Mouse (Mus musculus) cortical plate, adult 2 months (tissue): ENCODE measurements at regions not wholly inside any gene's neighbourhood (a gene's known extent, or its start where the extent isn't known, plus 50 kb on each side); places are given as distances from the start of the nearest gene placed in this dataset.

Experiments
- H3K27ac ChIP-seq: fragments of 200-500 bp; 2 replicates; pipeline ENCODE4 v1.5.1; 2012; ENCODE audit warnings: low read length, control low read depth, inconsistent platforms; ENCODE audit not compliant: insufficient read depth
- H3K4me1 ChIP-seq: fragments of 200-500 bp; 2 replicates; pipeline ENCODE4 v1.6.1; 2011; ENCODE audit warnings: low read length; ENCODE audit not compliant: control insufficient read depth, insufficient read depth
- H3K4me3 ChIP-seq: fragments of 200-500 bp; 2 replicates; pipeline ENCODE4 v1.5.1; 2011; ENCODE audit warnings: mild to moderate bottlenecking, low read length, control low read depth; ENCODE audit not compliant: insufficient read depth
- CTCF ChIP-seq: fragments of 200-500 bp; IDR thresholded peaks from 2 replicates; pipeline ENCODE4 v1.5.1; 2011; ENCODE audit warnings: mild to moderate bottlenecking, control low read depth, low read length; ENCODE audit not compliant: insufficient read depth; ENCODE audit errors: extremely low read depth
- POLR2A ChIP-seq: fragments of 200-500 bp; IDR thresholded peaks from 2 replicates; pipeline ENCODE4 v1.6.1; 2011; ENCODE audit warnings: mild to moderate bottlenecking, low read length, control low read depth; ENCODE audit not compliant: insufficient read depth; ENCODE audit errors: extremely low read depth

DNA sequence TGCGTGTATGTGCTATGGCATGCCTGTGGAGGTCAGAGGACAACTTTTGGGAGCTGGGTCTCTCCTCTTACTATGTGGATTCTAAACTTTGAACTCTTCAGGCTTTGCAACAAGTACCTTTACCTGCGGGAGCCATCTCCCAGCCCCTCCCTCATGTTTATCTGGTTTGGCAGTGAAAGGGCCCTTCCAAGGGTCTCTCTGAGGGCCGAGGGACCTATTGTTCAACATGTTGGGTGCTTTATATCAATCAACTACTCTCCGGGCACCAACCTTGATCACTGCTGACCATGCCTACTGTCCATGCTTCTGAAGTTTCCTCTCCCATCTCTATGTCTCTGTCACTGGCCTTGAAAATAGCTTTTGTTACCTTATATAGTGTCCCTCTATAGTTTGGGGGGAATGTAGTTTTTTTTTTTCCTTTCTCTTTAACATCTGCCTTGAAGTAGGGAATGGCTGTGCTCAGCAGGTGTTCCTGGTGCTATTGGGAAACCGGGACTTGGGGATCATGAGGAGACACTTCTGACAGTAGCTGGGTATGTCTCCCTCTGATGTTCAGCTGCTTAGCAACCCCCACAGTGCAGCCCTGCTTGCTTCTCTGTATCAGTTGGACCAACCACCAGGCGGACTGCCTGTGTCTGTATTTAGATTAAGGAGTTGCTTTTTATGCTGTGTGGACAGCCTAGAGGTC, 120.2 kb upstream of the Fstl4 start:
- Histone ChIP-seq H3K27ac (no peak overlapping the region), H3K4me3 (no peak overlapping the region), H3K4me1 (no peaks in the 10 kb centered on the region; the same call in 1 of the 2 replicates)
- TF ChIP-seq POLR2A (no peak), CTCF (no peak)

DNA sequence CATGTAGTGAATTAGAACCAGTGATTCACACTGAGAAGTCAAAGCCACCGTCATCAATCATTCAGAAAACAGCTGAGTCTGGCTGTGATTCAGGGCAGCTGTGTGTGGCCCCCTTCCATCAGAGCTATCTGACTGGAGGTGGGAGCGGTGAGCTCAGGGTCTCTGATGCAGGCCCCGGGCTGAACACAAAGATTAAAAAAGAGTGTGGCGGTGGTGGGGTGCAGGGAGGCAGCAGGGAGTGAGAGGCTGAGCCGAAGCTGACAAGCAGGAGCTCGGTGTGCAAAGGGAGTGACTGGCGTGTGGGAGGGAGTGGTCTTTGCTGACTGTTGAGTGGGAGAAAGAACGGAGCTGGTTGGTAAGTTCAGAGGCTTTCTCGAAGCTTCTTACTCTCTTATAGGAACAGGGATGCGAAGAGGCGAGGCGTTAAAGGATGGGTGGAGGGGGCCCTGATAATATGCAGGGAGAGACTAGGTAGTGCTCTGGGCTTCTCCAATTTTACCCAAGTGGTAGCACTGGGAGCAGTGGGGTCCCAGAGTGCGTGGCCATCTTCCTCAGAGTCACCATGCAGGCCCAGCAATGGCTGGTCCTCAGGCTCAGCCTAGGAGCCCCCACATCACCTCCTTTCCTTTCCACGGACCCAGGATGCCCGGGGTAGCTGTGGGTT, 116.1 kb upstream of the Fstl4 start:
- no peaks in the 10 kb centered on the region; the same call in 1 of the 2 replicates for H3K4me1 ChIP-seq
- TF ChIP-seq POLR2A (no peak), CTCF (no peak)
- peak overlapping the region; percentile 45; the same call in 1 of the 2 replicates for H3K27ac ChIP-seq
- no peak overlapping the region for H3K4me3 ChIP-seq

DNA sequence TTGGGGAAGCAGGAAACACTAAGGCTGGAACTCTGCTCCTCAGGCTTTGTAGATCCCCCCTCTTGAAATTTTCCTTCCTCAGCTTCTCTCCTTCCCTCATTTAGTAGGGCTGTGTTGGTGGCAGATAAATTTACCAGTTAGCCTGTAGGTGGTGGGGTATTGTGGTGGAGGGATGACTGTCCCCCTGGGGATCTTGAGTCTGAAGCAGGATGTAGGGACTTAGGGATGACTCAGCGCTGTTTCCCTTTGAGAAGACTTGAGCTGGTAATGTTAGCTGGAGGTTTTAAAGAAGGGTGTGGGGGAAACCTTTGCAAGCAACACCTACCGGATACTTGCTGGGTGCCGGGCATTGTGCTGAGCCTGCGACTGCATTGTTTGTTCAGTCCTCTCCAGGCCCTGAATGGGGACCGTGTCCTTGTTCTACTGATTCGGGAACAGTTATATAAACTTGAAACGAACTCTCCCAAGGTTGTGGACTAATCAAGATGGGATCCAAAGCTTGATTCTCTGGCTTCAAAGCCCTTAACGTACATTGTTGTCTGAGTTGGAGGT, 115.5 kb upstream of the Fstl4 start:
- Histone ChIP-seq H3K4me3 (no peak overlapping the region), H3K4me1 (no peaks in the 10 kb centered on the region; the same call in 1 of the 2 replicates), H3K27ac (peak overlapping the region; percentile 45; the same call in 1 of the 2 replicates)
- TF ChIP-seq POLR2A (no peak), CTCF (no peak)

DNA sequence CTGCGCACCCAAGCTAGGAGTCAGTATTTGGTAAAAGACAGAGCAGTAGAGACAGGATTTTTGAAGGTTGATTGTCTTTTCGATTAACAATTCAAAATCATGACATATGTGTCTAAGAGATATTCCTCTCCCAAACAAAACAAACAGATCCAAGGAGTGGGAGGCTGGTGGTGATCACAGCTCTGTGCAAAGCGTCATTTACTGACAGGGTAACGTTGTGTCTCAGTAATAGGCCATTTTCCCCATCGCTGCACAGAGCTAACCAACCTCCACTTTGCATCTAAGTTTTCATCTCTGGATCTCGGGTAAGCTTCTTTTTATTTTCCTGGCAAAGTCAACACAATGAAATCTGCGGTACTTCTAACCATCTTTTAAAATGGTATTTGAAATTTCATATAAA, 109.8 kb upstream of the Fstl4 start:
- no peak for TF ChIP-seq POLR2A
- no peak for TF ChIP-seq CTCF
- Histone ChIP-seq H3K4me1 (no peaks in the 10 kb centered on the region; the same call in 1 of the 2 replicates), H3K4me3 (no peak overlapping the region), H3K27ac (no peak overlapping the region)

DNA sequence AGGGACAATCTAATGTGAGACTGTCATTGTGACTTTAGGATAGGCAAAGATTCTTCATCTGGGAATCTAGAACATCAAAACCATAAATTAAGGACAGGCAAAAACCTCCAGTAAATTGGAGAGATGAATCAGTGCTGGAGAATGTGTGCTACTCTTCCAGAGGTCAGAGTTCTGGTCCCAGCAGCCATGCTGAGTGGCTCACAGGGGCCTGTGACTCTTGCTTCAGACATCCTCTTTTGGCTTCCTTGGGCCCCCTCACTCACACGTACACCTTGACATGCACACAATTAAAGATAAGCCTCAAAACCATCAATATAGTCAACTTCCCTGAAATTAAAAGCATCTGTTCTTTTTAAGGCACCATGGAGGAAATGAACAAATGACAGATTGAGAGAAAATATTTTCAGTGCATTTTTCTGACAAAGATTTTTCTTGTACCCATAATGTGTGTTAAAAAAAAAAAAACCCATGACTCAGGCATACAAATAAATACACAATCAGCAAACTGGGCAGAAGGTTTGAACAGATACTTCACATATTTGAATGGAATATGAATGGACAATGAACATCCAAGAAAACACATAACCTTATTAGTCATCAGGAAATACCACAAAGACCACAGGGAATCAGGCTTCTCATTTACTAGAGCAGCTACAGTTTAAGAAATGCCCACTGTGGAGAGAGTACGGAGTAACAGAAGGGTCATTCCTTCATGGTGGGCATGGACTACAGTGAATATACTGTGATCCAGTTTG, 108.5 kb upstream of the Fstl4 start:
- no peak for TF ChIP-seq POLR2A
- Histone ChIP-seq H3K27ac (no peak overlapping the region), H3K4me3 (no peak overlapping the region), H3K4me1 (no peaks in the 10 kb centered on the region; the same call in 1 of the 2 replicates)

DNA sequence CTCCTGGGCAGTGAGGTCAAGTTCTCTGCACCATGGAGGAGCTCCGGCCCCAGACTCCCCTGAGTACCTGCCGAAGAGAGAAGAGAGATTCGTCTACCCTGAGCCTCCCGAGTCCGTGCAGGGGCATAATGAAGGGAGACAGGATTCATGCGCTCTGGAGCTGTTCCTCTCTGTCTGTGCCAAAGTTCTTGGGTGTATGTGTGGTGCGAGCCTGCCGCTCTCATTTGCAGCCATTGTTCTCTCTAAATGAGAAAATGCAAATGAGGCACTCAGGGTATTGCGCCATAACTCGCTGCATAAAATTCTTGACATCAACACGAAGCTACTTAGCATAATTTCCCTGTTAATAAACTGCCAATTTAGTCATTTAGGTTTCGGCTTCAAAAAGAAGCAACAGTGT, 103.2 kb upstream of the Fstl4 start:
- TF ChIP-seq POLR2A: no peak
- TF ChIP-seq CTCF: no peak
- Histone ChIP-seq H3K27ac (no peak overlapping the region), H3K4me1 (no peaks in the 10 kb centered on the region), H3K4me3 (no peak overlapping the region)

DNA sequence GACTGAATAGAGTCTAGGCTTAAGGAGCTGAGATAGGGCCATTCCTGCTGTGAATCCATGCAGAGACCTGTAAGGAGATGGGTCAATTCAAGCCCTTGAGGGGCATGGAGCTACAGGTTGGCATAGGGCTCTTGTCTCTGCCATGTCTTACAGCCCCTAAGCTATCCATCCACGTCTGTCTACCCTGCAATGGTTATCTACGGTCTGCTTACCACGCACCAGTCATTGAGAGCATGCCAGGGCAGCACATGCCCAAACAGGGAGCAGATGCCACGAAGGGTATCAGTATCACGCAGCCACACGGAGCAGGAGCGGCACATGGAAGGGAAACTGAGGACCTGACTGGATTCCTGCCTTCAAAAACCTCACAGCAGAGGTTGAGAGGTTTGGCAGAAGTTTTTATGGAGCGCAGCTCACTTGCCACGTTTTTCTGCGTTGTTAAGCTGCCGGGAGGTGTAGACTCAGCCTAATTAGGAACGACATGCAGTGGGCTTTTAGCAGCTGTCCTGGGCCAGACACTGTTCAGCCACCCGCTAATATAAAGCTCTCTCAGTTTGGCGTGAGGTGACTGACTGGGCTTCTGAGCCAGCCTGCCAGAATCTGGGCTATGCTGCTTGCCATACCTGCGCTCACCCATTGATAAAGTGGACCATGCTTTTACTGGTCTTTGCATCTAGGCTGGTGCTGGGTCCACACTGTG, 102.4 kb upstream of the Fstl4 start:
- Histone ChIP-seq H3K27ac (no peak overlapping the region), H3K4me1 (no peaks in the 10 kb centered on the region), H3K4me3 (no peak overlapping the region)
- TF ChIP-seq CTCF (no peak), POLR2A (no peak)

DNA sequence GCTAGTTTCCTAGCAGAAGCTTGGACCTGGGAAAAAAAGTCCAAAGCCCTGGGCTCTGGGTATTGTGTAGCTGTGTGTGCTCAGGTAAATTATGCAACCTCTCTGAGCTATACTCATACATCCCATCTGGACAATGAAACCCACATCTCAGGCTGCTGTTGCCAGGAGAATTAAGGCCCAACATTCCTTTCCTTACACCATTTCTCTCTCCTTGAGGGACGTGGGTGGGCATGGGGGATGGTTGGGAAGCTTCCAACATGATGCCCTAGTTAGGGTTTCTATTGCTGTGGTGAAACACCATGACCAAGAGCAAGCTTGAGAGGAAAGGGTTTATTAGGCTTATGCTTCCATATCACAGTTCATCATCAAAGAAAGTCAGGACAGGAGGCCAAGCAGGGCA, 99.1 kb upstream of the Fstl4 start:
- no peak for TF ChIP-seq POLR2A
- no peak for TF ChIP-seq CTCF
- no peak overlapping the region for H3K27ac ChIP-seq
- H3K4me1 ChIP-seq: no peaks in the 10 kb centered on the region
- no peak overlapping the region for H3K4me3 ChIP-seq

DNA sequence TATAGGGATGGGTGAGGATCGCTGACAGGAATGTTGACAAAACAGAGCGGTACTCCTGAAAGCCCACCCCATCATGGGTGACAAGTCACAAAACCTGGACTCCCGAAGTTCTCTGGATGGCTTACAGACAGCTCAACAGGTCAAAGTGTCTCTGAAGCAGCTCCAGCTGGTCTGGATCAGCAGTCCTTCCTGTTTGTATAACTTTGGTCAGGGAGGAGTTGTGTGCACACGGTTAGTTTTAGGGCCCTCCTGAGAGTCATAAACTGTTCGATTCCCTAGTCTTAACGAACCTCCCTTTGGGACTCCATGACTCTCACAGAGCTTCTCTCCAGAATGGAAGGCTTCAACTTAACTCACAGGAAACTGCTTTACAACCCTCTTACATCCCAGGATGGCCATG, 89.4 kb upstream of the Fstl4 start:
- H3K27ac ChIP-seq: no peak overlapping the region
- H3K4me1 ChIP-seq: no peaks in the 10 kb centered on the region
- TF ChIP-seq POLR2A (no peak), CTCF (no peak)
- H3K4me3 ChIP-seq: no peak overlapping the region
